Mouse (Mus musculus): ENCODE measurements at regions not wholly inside any gene's neighbourhood (a gene's known extent, or its start where the extent isn't known, plus 50 kb on each side); places are given as distances from the start of the nearest gene placed in this dataset.

- no peak overlapping the region for H3ac ChIP-seq (ENCODE audit: control insufficient read depth, insufficient read length, low read depth)
- no peaks in the 10 kb centered on the region for H3K36me3 ChIP-seq (ENCODE audit: control insufficient read depth, insufficient read depth)
- H3K4me3 ChIP-seq (ENCODE audit: insufficient read depth, poor library complexity, severe bottlenecking): no peak overlapping the region
- H3K79me2 ChIP-seq (ENCODE audit: control insufficient read depth, insufficient read depth): no peaks in the 10 kb centered on the region
- H3K79me3 ChIP-seq (ENCODE audit: low read depth): no peaks in the 10 kb centered on the region
- no peak for TF ChIP-seq USF1 (IDR thresholded peaks at IDR 0.05; ENCODE audit: low read depth)
- no peak for TF ChIP-seq MAX (IDR thresholded peaks at IDR 0.05)
- no peak for TF ChIP-seq MYOD1 (IDR thresholded peaks at IDR 0.05; ENCODE audit: control insufficient read depth, insufficient read length, low read depth)
- TF ChIP-seq FOSL1 (IDR thresholded peaks at IDR 0.05; ENCODE audit: insufficient read depth, low read length, poor library complexity, severe bottlenecking): no peak
- TF ChIP-seq MYOG (IDR thresholded peaks at IDR 0.05; ENCODE audit: control insufficient read depth, extremely low read depth, insufficient read length): no peak
- no peak for TF ChIP-seq CEBPB (IDR thresholded peaks at IDR 0.05; ENCODE audit: low read depth)
- TF ChIP-seq CTCF (IDR thresholded peaks at IDR 0.05; ENCODE audit: control insufficient read depth, insufficient read depth, insufficient read length): no peak
- H3K27me3 ChIP-seq (ENCODE audit: control insufficient read depth, insufficient read depth, insufficient read length): no peaks in the 10 kb centered on the region
Observed at GRCm38 (mm10) chr2:133452947-133453346, 99.0 kb upstream of the Bmp2 start.

- no peaks in the 10 kb centered on the region for H3K36me3 ChIP-seq (ENCODE audit: control insufficient read depth, insufficient read depth)
- H3ac ChIP-seq (ENCODE audit: control insufficient read depth, insufficient read length, low read depth): no peak overlapping the region
- H3K79me3 ChIP-seq (ENCODE audit: low read depth): no peaks in the 10 kb centered on the region
- H3K27me3 ChIP-seq (ENCODE audit: control insufficient read depth, insufficient read depth, insufficient read length): no peaks in the 10 kb centered on the region
- H3K79me2 ChIP-seq (ENCODE audit: control insufficient read depth, insufficient read depth): no peaks in the 10 kb centered on the region
- no peak overlapping the region for H3K4me3 ChIP-seq (ENCODE audit: insufficient read depth, poor library complexity, severe bottlenecking)
- TF ChIP-seq MAX (IDR thresholded peaks at IDR 0.05): no peak
- TF ChIP-seq MYOD1 (IDR thresholded peaks at IDR 0.05; ENCODE audit: control insufficient read depth, insufficient read length, low read depth): no peak
- TF ChIP-seq USF1 (IDR thresholded peaks at IDR 0.05; ENCODE audit: low read depth): no peak
- TF ChIP-seq CEBPB (IDR thresholded peaks at IDR 0.05; ENCODE audit: low read depth): no peak
- TF ChIP-seq MYOG (IDR thresholded peaks at IDR 0.05; ENCODE audit: control insufficient read depth, extremely low read depth, insufficient read length): no peak
- no peak for TF ChIP-seq CTCF (IDR thresholded peaks at IDR 0.05; ENCODE audit: control insufficient read depth, insufficient read depth, insufficient read length)
- TF ChIP-seq FOSL1 (IDR thresholded peaks at IDR 0.05; ENCODE audit: insufficient read depth, low read length, poor library complexity, severe bottlenecking): no peak
Observed at GRCm38 (mm10) chr2:133455484-133456170, 96.3 kb upstream of the Bmp2 start.

GRCm38 (mm10) chr2:133456785-133457184 lies 95.2 kb upstream of the Bmp2 start:
- Histone ChIP-seq H3ac (ENCODE audit: control insufficient read depth, insufficient read length, low read depth) (no peak overlapping the region), H3K4me3 (ENCODE audit: insufficient read depth, poor library complexity, severe bottlenecking) (no peak overlapping the region)

GRCm38 (mm10) chr2:133458735-133459134 lies 93.2 kb upstream of the Bmp2 start:
- H3K79me3 ChIP-seq (ENCODE audit: low read depth): no peaks in the 10 kb centered on the region
- no peaks in the 10 kb centered on the region for H3K36me3 ChIP-seq (ENCODE audit: control insufficient read depth, insufficient read depth)
- H3K4me3 ChIP-seq (ENCODE audit: insufficient read depth, poor library complexity, severe bottlenecking): no peak overlapping the region
- no peak for TF ChIP-seq USF1 (IDR thresholded peaks at IDR 0.05; ENCODE audit: low read depth)
- no peaks in the 10 kb centered on the region for H3K79me2 ChIP-seq (ENCODE audit: control insufficient read depth, insufficient read depth)
- H3ac ChIP-seq (ENCODE audit: control insufficient read depth, insufficient read length, low read depth): no peak overlapping the region
- no peaks in the 10 kb centered on the region for H3K27me3 ChIP-seq (ENCODE audit: control insufficient read depth, insufficient read depth, insufficient read length)

More at GRCm38 (mm10) chr2:133456785-133457184, 95.2 kb upstream of the Bmp2 start:
- Histone ChIP-seq H3K27me3 (ENCODE audit: control insufficient read depth, insufficient read depth, insufficient read length) (no peaks in the 10 kb centered on the region), H3K79me2 (ENCODE audit: control insufficient read depth, insufficient read depth) (no peaks in the 10 kb centered on the region), H3K36me3 (ENCODE audit: control insufficient read depth, insufficient read depth) (no peaks in the 10 kb centered on the region), H3K79me3 (ENCODE audit: low read depth) (no peaks in the 10 kb centered on the region)
- no peak for TF ChIP-seq USF1 (IDR thresholded peaks at IDR 0.05; ENCODE audit: low read depth)
- no peak for TF ChIP-seq MYOD1 (IDR thresholded peaks at IDR 0.05; ENCODE audit: control insufficient read depth, insufficient read length, low read depth)
- no peak for TF ChIP-seq MAX (IDR thresholded peaks at IDR 0.05)
- TF ChIP-seq FOSL1 (IDR thresholded peaks at IDR 0.05; ENCODE audit: insufficient read depth, low read length, poor library complexity, severe bottlenecking): no peak
- TF ChIP-seq CEBPB (IDR thresholded peaks at IDR 0.05; ENCODE audit: low read depth): no peak
- TF ChIP-seq CTCF (IDR thresholded peaks at IDR 0.05; ENCODE audit: control insufficient read depth, insufficient read depth, insufficient read length): no peak
- TF ChIP-seq MYOG (IDR thresholded peaks at IDR 0.05; ENCODE audit: control insufficient read depth, extremely low read depth, insufficient read length): no peak

- no peaks in the 10 kb centered on the region for H3K36me3 ChIP-seq (ENCODE audit: control insufficient read depth, insufficient read depth)
- no peak overlapping the region for H3ac ChIP-seq (ENCODE audit: control insufficient read depth, insufficient read length, low read depth)
- no peaks in the 10 kb centered on the region for H3K79me3 ChIP-seq (ENCODE audit: low read depth)
- TF ChIP-seq CEBPB (IDR thresholded peaks at IDR 0.05; ENCODE audit: low read depth): no peak
- TF ChIP-seq CTCF (IDR thresholded peaks at IDR 0.05; ENCODE audit: control insufficient read depth, insufficient read depth, insufficient read length): no peak
- no peak for TF ChIP-seq USF1 (IDR thresholded peaks at IDR 0.05; ENCODE audit: low read depth)
- no peak for TF ChIP-seq MYOG (IDR thresholded peaks at IDR 0.05; ENCODE audit: control insufficient read depth, extremely low read depth, insufficient read length)
- TF ChIP-seq FOSL1 (IDR thresholded peaks at IDR 0.05; ENCODE audit: insufficient read depth, low read length, poor library complexity, severe bottlenecking): no peak
- TF ChIP-seq MYOD1 (IDR thresholded peaks at IDR 0.05; ENCODE audit: control insufficient read depth, insufficient read length, low read depth): no peak
- no peak overlapping the region for H3K4me3 ChIP-seq (ENCODE audit: insufficient read depth, poor library complexity, severe bottlenecking)
- no peaks in the 10 kb centered on the region for H3K79me2 ChIP-seq (ENCODE audit: control insufficient read depth, insufficient read depth)
- H3K27me3 ChIP-seq (ENCODE audit: control insufficient read depth, insufficient read depth, insufficient read length): no peaks in the 10 kb centered on the region
Observed at GRCm38 (mm10) chr2:133460814-133461213, 91.1 kb upstream of the Bmp2 start.

GRCm38 (mm10) chr2:133462378-133462777 lies 89.6 kb upstream of the Bmp2 start:
- Histone ChIP-seq H3K79me3 (ENCODE audit: low read depth) (no peaks in the 10 kb centered on the region), H3ac (ENCODE audit: control insufficient read depth, insufficient read length, low read depth) (no peak overlapping the region), H3K4me3 (ENCODE audit: insufficient read depth, poor library complexity, severe bottlenecking) (no peak overlapping the region), H3K79me2 (ENCODE audit: control insufficient read depth, insufficient read depth) (no peaks in the 10 kb centered on the region), H3K27me3 (ENCODE audit: control insufficient read depth, insufficient read depth, insufficient read length) (no peaks in the 10 kb centered on the region), H3K36me3 (ENCODE audit: control insufficient read depth, insufficient read depth) (no peaks in the 10 kb centered on the region)
- no peak for TF ChIP-seq MYOG (IDR thresholded peaks at IDR 0.05; ENCODE audit: control insufficient read depth, extremely low read depth, insufficient read length)
